ENCODE assay signal across 9 mouse cellular contexts in the genomic region with DNA sequence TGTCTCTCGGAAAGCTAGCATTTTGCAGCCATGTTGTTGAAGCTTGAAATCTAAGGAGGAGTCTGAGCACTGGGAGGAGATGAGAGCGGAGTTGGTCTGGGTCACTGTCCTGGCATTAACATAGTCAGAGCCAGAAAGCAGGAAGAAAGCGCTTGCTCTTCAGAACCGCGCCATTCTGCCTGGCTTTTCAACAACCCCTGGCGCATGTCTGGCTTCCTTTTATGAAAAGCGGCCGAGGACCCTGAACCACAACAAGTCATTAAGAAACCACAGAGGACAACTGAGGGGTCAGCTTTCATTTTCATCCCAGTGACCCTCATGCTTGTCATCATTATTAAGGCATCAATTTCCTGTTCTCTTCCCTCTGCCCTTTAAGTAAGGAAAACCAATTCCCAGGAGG.
A peak's percentile ranks its signal among the peaks of the same experiment; 100 is the strongest.
DNase-seq lines count a peak whose midpoint lies in the region; ATAC-seq and TF ChIP-seq lines count a peak whose summit lies in the region.
"Had no signal": no experiment of that assay in that cellular context is flagged by ENCODE, and none has a peak within 500 bp of the region (broad histone marks: within the 10 kb centered on the region; RNA-seq: fewer than 3 reads in every experiment).

No protein-coding gene starts in this region.

- no peak for ATAC-seq in forebrain, embryonic 11.5 days (replicated peaks; ENCODE audit: low FRiP score)

- no peaks in the 10 kb centered on the region for H3K27me3 ChIP-seq in forebrain, embryonic 11.5 days (ENCODE audit: control insufficient read depth, insufficient read depth, low read length)
- H3K27me3 ChIP-seq in myocyte (ENCODE audit: control insufficient read depth, insufficient read depth, insufficient read length), result peaks cover 32% of the 10 kb centered on the region

- H3K9me3 ChIP-seq in forebrain, embryonic 11.5 days (ENCODE audit: control insufficient read depth, low read length), result no peaks in the 10 kb centered on the region

- no peaks in the 10 kb centered on the region for H3K79me2 ChIP-seq in myocyte (ENCODE audit: control insufficient read depth, insufficient read depth)

- H3K4me2 ChIP-seq in forebrain, embryonic 11.5 days (ENCODE audit: low read depth, low read length, severe bottlenecking), result peak overlapping the region; percentile 15; the same call in 1 of the 2 replicates
- H3K4me2 ChIP-seq in myocyte (ENCODE audit: low read depth), result peak overlapping the region; percentile 68

- no peak for TF ChIP-seq POLR2A in myocyte (IDR thresholded peaks at IDR 0.05; ENCODE audit: insufficient read length, low read depth)

- intact Hi-C loops in heart, postnatal 10 days (cut with DNase I), result no loop called here

- H3ac ChIP-seq in myocyte (ENCODE audit: control insufficient read depth, insufficient read length), result no peak overlapping the region

- WGBS in forebrain, embryonic 11.5 days, result 29% methylated on average over 8 of the region's 8 CpGs

- peak; percentile 25 for DNase-seq in adrenal gland, postnatal 10 days
- no peak for DNase-seq in adrenal gland, adult 18-20 months (ENCODE audit: low spot score in 2 of 2)
- DNase-seq in forebrain, embryonic 11.5 days (ENCODE audit: low spot score), result peak; percentile 45
- DNase-seq in kidney, postnatal 14 days, result peak; percentile 67
- no peak for DNase-seq in frontal cortex, postnatal 14 days (ENCODE audit: low spot score in 2 of 2)
- no peak for DNase-seq in heart, postnatal 10 days
- DNase-seq in urinary bladder, postnatal 14 days (ENCODE audit: low spot score), result no peak
- DNase-seq: cerebellum, adult 11 months had no signal

- no peak overlapping the region for H3K4me3 ChIP-seq in forebrain, embryonic 11.5 days (ENCODE audit: low read depth, low read length)
- H3K4me3 ChIP-seq in myocyte, result no peak overlapping the region

- no peak overlapping the region for H3K27ac ChIP-seq in forebrain, embryonic 11.5 days (ENCODE audit: low read depth, low read length)

- H3K4me1 ChIP-seq in forebrain, embryonic 11.5 days (replicated peaks; ENCODE audit: control insufficient read depth, insufficient read depth, low read length), result 0 out of 2 replicates have a peak, but pooled peaks cover 1% of the 10 kb centered on the region

- no peaks in the 10 kb centered on the region for H3K36me3 ChIP-seq in forebrain, embryonic 11.5 days (ENCODE audit: control insufficient read depth, insufficient read depth, low read length)
- H3K36me3 ChIP-seq in myocyte (ENCODE audit: control insufficient read depth, insufficient read depth), result no peaks in the 10 kb centered on the region

- no peak overlapping the region for H3K9ac ChIP-seq in forebrain, embryonic 11.5 days (ENCODE audit: low read length)

TF ChIP-seq in myocyte, 11 proteins besides CTCF, POLR2A, EP300 and RAD21:
- TF ChIP-seq CEBPB (IDR thresholded peaks at IDR 0.05; ENCODE audit: insufficient read depth, poor library complexity, severe bottlenecking) (no peak), REST (IDR thresholded peaks at IDR 0.05; ENCODE audit: insufficient read depth, insufficient read length) (no peak), POLR2AphosphoS2 (IDR thresholded peaks at IDR 0.05; ENCODE audit: insufficient read length, low read depth) (no peak), MYOD1 (IDR thresholded peaks at IDR 0.05; ENCODE audit: control insufficient read depth in 1 of 3, insufficient read length in 2 of 3, low read depth in 2 of 3) (no peak), TCF3 (IDR thresholded peaks at IDR 0.05; ENCODE audit: insufficient read length, low read depth) (no peak), MYOG (IDR thresholded peaks at IDR 0.05; ENCODE audit: control insufficient read depth in 1 of 3, insufficient read depth in 1 of 3, insufficient read length in 2 of 3, low read depth in 2 of 3) (no peak), MAX (IDR thresholded peaks at IDR 0.05; ENCODE audit: low read depth) (no peak)

Comparison
In these comparisons a context has a peak if more than half of its experiments do, and no peak if none do; other contexts are left out.
1. DNase-seq: peak in adrenal gland, postnatal 10 days (single experiment), forebrain, embryonic 11.5 days (single experiment) and kidney, postnatal 14 days (single experiment); none in adrenal gland, adult 18-20 months (0 of 2), frontal cortex, postnatal 14 days (0 of 2), heart, postnatal 10 days (0 of 2) and urinary bladder, postnatal 14 days (single experiment).